Mouse (Mus musculus) megakaryocyte progenitor cell, adult 5-6 weeks (primary cell): ENCODE data around the gene Fam234a. TPM values are rescaled to one million over a fixed set of nuclear protein-coding genes. Genes with fewer than 3 reads are reported as not detected.
A peak's percentile ranks its signal among the peaks of the same experiment; 100 is the strongest.
"Not testable (repeated sequence)": the region's sequence is repeated elsewhere in the genome, so short reads cannot be mapped to it uniquely, and the experiment has no call there.

ENCODE experiments used
- ATAC-seq: replicated peaks from 2 replicates; pipeline ENCODE4 v1.8.0; 2016; ENCODE audit warnings: mild to moderate bottlenecking, moderate TSS enrichment, inconsistent platforms; ENCODE audit not compliant: poor library complexity
- total RNA-seq, 2 experiments: library from RNA; stranded (forward) in 1 of 2; stranded (reverse) in 1 of 2; fragments of 157-497, 149-512 nt in 1 of 2; fragments of 200-1000 nt in 1 of 2; gene quantifications; 2 replicates each; pipeline versions ENCODE4 v1.2.3 to v1.2.4; 2015 to 2017

Gene Fam234a
- total RNA-seq, 2 experiments from 2014 or later, result 5.5 to 6.4 TPM

DNA sequence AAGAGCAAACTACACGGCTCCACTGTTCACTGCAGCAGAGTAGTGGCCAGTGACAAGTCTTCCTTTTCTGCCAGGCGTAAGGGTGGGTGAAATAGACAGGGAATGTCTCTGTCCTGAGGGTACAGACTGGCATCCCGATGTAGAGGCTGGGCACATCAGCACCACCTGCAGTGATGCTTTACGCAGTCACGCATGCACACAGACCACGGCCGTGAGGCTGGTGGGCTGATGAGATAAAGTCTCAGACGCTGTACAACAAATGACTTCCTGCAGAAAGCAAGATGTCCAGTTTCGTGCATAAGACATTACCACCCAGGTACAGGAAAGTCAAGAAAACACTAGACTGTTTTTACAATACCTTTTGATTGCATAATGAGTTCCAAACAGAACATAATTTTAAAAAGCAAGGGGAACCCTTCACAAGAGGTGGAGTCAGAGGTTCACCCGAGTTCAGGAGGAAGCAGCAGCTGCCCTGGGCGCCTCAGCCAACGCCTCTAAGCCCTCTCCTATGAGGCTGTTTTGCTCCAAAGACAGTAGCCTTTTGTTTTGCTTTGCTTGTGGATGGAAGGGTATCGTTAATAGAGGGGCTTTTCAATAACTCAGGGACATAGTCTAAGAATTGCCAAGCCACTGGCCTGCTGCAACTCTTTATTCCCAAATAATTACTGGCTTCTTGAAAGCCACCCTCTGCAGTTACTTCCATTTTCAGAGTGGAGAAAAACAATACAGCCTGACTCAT lies 8.8 kb downstream of the Fam234a start:
- peak; percentile 37; the same call in 1 of the 2 replicates for ATAC-seq

GRCm38 (mm10) chr17:26234386-26234785 lies 9.7 kb downstream of the Fam234a start:
- ATAC-seq, result no peak

GRCm38 (mm10) chr17:26232863-26233262 lies 11.2 kb downstream of the Fam234a start:
- ATAC-seq, result peak; percentile 48; the same call in 1 of the 2 replicates

DNA sequence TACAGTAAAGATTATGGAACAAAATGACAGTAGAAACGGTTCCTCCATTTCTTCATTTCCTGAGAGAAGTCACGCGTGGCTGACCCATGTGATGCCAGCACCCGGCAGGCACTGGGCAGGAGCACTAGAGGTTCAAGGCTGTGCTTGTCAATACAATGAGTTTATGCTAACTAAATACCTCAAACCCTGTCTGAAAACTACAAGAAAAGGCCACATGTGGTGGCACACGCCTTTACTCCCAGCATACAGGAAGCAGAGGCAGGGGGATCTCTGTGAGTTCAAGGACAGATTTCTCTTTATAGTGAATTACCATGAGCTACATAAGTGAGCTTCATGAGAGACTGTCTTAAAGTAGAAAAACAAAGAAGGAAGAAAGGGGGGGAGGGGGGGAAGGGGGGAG lies 12.9 kb downstream of the Fam234a start:
- ATAC-seq, result no peak

DNA sequence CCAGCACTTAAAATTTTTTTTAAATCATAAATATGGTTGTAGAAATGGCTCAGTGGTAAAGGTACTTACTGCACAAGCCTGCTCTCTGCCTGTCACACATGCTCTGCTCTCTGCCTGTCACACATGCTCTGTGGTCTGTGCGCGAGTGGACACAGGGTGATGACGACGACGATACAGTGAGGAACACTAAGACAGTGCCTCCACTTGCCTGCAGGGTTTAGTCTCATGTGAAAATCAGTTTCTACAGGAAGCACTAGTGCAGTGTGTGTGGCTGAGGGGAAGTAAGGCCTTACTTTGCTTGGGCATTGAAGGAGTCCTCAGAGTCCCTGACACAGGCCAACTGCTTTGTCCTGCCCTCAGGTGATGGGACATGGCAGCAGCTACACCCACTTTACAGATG lies 14.3 kb downstream of the Fam234a start:
- peak; percentile 63 for ATAC-seq

DNA sequence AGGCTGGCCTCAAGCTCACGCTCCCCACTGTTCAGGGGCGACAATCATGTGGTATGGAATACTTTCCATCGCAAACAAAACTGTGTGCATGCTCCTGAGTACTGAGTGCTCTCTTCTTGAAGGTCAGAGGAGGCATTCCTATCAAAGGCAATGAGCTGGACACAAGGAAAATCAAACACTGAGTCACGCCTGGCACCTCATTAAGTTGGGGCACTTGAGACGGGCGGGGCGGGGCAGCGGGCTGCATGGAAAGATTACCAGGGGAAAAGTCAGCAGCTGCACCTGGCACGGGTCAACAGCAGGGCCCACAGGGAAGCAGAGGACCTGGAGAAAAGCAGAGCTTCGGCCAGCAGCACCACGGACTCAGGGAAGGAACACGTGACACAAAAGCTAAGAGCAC lies 18.9 kb downstream of the Fam234a start:
- ATAC-seq, result no peak

DNA sequence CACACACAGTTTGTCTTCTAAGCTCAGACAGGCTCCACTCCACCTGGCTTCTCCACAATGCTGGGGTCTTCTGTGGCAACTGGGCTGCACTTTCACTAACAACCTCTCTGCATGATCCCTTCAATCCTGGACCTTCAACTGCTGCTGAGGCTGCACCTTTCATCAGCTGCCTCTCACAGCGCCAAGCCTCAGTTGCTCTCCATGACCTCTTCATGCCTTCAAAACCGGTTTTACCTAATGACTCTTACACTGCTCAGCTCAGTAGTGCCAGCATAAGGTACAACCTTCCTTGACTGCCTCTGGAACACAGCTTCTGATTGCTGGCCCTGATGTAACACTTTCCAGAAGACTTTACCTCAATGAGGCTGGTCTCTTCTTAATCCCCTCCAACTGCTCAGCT lies 22.5 kb downstream of the Fam234a start:
- no peak for ATAC-seq

- no peak for ATAC-seq
These were observed 31.4 kb downstream of the Fam234a start for GRCm38 (mm10) chr17:26212681-26213080.

- ATAC-seq, result no peak
These were observed 31.8 kb downstream of the Fam234a start for GRCm38 (mm10) chr17:26212241-26212640.

- ATAC-seq, result no peak
These were observed 36.4 kb downstream of the Fam234a start, which contains the start of gene Arhgdig for GRCm38 (mm10) chr17:26207686-26208085. TSS of gene Arhgdig (minus strand) at chr17:26207786.

DNA sequence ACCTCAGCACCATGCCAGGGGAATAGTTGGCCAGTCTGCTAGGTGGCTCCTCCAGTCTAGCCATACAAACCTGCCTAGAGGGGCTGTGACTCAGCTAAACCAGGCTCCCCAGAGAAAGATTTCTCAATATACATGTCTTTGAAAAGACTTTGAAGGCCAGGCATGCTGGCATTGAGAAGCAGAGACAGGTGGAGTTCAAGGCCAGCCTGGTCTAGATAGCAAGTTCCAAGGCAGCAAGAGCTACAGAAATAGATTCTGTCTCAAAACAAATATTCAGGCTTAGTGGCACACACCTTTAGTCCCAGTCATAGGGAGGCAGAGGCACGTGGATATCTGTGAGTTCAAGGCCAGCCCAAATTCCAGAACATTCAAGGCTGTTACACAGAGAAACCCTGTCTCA lies 37.6 kb downstream of the Fam234a start:
- ATAC-seq, result no peak

DNA sequence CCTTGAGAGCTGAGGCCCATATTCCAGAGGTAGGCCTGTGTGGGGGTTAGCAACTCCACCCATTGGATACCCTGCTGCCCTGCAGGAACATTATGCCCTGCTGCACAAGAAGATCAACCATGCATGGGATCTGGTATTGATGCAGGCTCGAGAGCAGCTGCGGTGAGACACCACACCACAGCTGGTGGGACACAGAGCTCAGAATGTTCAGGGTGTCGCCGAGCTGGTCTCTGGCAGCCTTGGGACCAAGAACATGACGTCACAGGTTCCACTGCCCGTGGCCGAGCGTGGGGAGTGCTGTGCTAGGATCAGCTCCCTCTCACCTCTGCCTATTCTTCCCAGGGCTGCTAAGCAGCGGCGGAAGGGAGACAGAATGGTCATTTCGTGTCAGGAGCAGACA lies 39.3 kb downstream of the Fam234a start:
- ATAC-seq, result no peak

- ATAC-seq, result peak; percentile 19; the same call in 1 of the 2 replicates
These were observed 40.7 kb downstream of the Fam234a start for GRCm38 (mm10) chr17:26203321-26203811.

DNA sequence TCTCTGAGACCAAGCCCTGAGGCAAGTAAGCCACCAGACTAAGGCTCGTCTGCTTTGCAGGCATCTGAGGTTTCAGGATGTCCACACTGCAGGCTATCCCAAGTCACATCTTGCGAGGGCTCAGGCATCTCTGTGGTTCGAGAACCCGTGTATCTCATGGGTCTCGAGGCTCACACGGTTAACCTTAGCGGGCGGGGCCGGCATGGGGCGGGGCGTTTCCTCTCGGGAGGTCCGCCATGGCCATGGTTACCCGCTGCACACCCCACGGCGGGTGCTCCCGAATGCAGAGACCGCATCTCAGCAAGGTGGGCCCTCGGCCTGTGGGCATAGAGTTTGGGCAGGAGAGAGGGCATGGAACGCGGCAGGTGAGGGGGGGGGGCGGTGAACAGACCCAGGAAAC lies 41.3 kb downstream of the Fam234a start, which contains the start of gene Rgs11:
Rgs11 (plus strand) TSS at position 215 of the 400 bp plus-strand sequence.
- no peak; the same call in 1 of the 2 replicates for ATAC-seq

- ATAC-seq, result no peak
These were observed 42.0 kb downstream of the Fam234a start for GRCm38 (mm10) chr17:26201998-26202397.

DNA sequence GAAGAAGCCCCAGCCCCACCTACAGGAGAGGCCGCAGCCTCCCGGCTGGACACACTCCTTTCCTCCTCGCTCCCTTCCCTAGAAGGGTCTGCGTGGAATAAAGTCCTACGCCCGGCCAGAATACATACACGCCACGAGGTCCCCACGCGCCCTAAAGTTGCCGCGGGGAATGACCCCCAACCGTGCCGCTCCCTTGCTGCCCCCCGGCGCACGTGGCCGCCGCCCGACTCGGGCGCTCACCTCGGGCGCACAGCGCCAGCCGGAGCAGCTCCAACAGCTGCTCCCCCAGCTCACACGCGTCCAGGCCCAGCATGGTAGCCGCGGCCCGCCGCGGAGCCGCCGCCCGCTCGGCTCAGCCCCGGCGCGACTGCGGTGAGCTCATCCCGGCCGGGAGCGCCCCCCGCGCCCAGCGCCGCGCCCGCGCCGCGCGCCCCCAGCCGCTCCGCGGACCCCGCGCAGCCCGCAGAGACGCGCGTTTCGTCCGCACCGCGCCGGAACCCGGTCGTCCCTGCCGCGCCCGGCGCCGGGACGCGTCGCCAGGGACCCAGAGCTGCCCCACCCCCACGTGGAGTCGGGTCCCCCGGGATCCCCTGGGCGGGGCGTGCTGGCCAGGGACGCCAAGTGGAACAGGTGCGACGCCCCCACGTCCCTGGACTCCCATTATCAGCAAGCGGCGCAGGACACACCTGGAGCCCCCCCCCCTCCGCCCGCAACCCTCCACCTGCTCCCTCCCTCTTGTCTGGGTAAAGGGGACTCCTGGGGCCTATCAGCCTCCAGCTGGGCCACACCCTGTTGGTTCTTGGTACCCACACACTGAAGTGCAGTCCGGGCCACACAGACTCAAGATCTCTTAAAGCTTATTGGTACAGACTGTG lies 43.0 kb downstream of the Fam234a start:
- peak; percentile 31; the same call in 1 of the 2 replicates for ATAC-seq

DNA sequence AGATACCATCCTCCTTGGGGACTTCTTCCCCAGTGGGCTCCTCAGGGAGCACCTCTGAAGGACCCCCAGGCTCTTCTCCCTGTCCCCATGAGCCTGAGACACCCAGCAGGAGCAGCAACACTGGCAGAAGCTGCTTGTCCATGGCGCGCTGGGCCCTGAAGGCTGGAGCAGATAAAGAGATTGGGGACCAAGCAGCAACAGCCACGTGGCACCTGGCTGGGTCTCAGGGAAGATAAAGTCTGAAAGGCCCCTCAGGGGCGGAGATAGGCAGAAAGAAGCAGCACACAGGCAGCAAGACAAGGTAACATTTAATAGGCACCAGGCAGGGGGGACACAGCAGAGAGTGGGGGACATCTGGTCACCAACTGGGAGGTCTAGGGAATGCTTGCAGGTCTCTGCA lies 45.1 kb downstream of the Fam234a start, which contains the start of gene Pdia2:
Pdia2 (minus strand) TSS at position 196 of the 400 bp plus-strand sequence.
- ATAC-seq, result peak; percentile 61

DNA sequence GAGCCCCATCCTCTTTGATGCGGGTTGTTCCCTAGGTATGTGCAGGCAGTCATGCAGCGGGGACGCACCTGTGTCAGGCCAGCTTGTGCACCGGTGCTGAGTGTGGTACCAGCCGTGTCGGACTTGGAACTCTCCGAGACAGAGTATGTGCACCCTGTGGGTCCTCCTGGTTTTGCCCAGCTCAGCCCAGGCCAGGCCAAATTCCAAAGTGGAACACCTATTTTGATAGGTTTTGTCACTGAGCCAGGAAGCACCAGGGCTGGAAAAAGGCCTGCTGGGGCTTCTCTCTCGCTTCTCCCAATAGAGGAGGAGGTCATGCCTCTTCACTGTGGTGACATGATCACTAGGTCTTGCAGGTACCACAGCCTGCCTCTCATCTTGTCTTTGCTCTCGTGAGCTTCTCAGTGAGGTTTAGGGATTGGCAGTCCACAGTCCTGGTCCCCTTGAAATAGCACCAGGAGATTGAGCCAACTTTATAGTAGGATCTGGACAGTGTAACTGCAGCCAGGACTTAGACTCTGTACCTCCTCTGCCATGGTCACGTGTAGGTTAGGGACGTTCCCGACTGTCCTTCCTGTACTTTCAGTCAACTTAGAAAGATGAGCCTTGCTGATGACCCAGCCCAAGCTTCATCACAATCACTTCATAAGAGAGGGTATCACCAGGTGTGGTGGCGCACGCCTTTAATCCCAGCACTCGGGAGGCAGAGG lies 51.4 kb downstream of the Fam234a start:
- ATAC-seq, result no peak

DNA sequence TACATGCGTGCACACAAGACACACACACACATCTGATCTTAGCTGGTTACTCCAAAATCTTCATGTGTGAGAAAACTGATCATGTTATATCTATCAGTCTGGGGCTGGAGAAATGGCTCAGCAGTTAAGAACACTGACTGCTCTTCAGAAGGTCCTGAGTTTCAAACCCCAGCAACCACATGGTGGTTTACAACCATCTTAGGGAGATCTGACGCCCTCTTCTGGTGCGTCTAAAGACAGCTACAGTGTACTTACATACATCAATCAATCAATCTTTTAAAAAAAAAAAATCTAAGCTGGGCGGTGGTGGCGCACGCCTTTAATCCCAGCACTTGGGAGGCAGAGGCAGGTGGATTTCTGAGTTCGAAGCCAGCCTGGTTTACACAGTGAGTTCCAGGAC lies 52.6 kb downstream of the Fam234a start:
- ATAC-seq, result not testable (repeated sequence)

GRCm38 (mm10) chr17:26188091-26188805 lies 55.8 kb downstream of the Fam234a start:
- no peak for ATAC-seq
